Mouse (Mus musculus): ENCODE results near the gene AL732309.1.

DNA sequence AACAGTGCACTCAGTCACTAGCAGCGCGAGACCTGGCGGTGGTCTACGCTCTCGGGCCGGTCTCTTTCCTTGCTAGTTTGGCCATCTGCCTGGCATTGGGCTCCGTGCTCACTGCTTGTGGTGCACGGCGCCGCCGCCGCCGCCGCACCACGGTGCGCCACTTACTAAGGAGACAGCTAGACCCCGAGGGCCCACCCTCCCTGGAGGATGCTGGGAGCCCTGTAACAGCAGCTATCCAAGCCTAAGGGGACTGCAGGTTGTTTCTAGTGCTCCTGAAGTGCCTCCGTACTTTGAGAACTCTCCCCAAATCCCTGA lies 44.1 kb upstream of the AL732309.1 start:
- TF ChIP-seq CTCF (IDR thresholded peaks at IDR 0.05; ENCODE audit: insufficient read depth, low read length) = no peak
- no peak for TF ChIP-seq POLR2A (IDR thresholded peaks at IDR 0.05; ENCODE audit: borderline replicate concordance, extremely low read depth, low read depth, low read length)

All from lung, adult 2 months (tissue).